ENCODE assay signal across 7 mouse cellular contexts in genomic region chr1:74390924-74391748, GRCm38 (mm10). TPM values are rescaled to one million over a fixed set of nuclear protein-coding genes. Genes with fewer than 3 reads are reported as not detected.
DNase-seq lines count a peak whose midpoint lies in the region; ATAC-seq lines count a peak whose summit lies in the region.

Gene Ctdsp1, plus strand, starts transcription at chr1:74391509.

- no peaks in the 10 kb centered on the region for H3K9me3 ChIP-seq in embryonic facial prominence, embryonic 11.5 days (replicated peaks; ENCODE audit: control insufficient read depth, low read length)
- H3K9me3 ChIP-seq in limb, embryonic 11.5 days (ENCODE audit: control insufficient read depth, low read length) = no peaks in the 10 kb centered on the region
- H3K9me3 ChIP-seq in midbrain, embryonic 14.5 days (ENCODE audit: control insufficient read depth, low read length) = no peaks in the 10 kb centered on the region

- peak within 1 kb of the TSS; percentile 96 for H3K27ac ChIP-seq in embryonic facial prominence, embryonic 11.5 days (replicated peaks; ENCODE audit: low read depth, low read length)
- H3K27ac ChIP-seq in limb, embryonic 11.5 days (replicated peaks; ENCODE audit: low read depth, low read length) = peak within 1 kb of the TSS; percentile 95
- H3K27ac ChIP-seq in midbrain, embryonic 14.5 days (replicated peaks; ENCODE audit: low read depth, low read length) = peak within 1 kb of the TSS; percentile 68

- peaks cover 3% of the 10 kb centered on the region; the same call in 1 of the 2 replicates for H3K4me1 ChIP-seq in embryonic facial prominence, embryonic 11.5 days (ENCODE audit: control insufficient read depth, insufficient read depth, low read length)
- H3K4me1 ChIP-seq in limb, embryonic 11.5 days (ENCODE audit: control insufficient read depth, insufficient read depth, low read length) = peaks cover 10% of the 10 kb centered on the region
- peaks cover 12% of the 10 kb centered on the region for H3K4me1 ChIP-seq in midbrain, embryonic 14.5 days (ENCODE audit: control insufficient read depth, insufficient read depth, low read length)

- peaks cover 8% of the 10 kb centered on the region for H3K36me3 ChIP-seq in embryonic facial prominence, embryonic 11.5 days (replicated peaks; ENCODE audit: control insufficient read depth, insufficient read depth, low read depth, low read length)
- peaks cover 8% of the 10 kb centered on the region; the same call in 1 of the 2 replicates for H3K36me3 ChIP-seq in limb, embryonic 11.5 days (ENCODE audit: control insufficient read depth, insufficient read depth, low read length)
- H3K36me3 ChIP-seq in midbrain, embryonic 14.5 days (ENCODE audit: control insufficient read depth, insufficient read depth, low read length) = peaks cover 12% of the 10 kb centered on the region

- peaks cover 2% of the 10 kb centered on the region; the same call in 1 of the 2 replicates for H3K27me3 ChIP-seq in embryonic facial prominence, embryonic 11.5 days (ENCODE audit: control insufficient read depth, insufficient read depth, low read length)
- no peaks in the 10 kb centered on the region for H3K27me3 ChIP-seq in limb, embryonic 11.5 days (ENCODE audit: control insufficient read depth, insufficient read depth, low read length)
- H3K27me3 ChIP-seq in midbrain, embryonic 14.5 days (ENCODE audit: control insufficient read depth, insufficient read depth, low read length) = peaks cover 8% of the 10 kb centered on the region; the same call in 1 of the 2 replicates

- ATAC-seq in embryonic facial prominence, embryonic 11.5 days (replicated peaks; ENCODE audit: insufficient number of reproducible peaks, low FRiP score, low TSS enrichment, low read depth) = peak; percentile 63
- ATAC-seq in limb, embryonic 11.5 days (ENCODE audit: insufficient number of reproducible peaks, low FRiP score, low TSS enrichment, low read depth) = peak; percentile 61
- peak; percentile 74 for ATAC-seq in midbrain, embryonic 14.5 days (ENCODE audit: low FRiP score, low TSS enrichment)

- peak within 1 kb of the TSS; percentile 98 for H3K4me3 ChIP-seq in embryonic facial prominence, embryonic 11.5 days (ENCODE audit: low read depth, low read length)
- H3K4me3 ChIP-seq in limb, embryonic 11.5 days (ENCODE audit: low read depth, low read length) = peak within 1 kb of the TSS; percentile 88
- H3K4me3 ChIP-seq in midbrain, embryonic 14.5 days (replicated peaks; ENCODE audit: low read depth, low read length) = peak within 1 kb of the TSS; percentile 96

- 4% methylated on average over 44 of the region's 51 CpGs for WGBS in embryonic facial prominence, embryonic 11.5 days
- 3% methylated on average over 46 of the region's 51 CpGs for WGBS in limb, embryonic 11.5 days
- WGBS in midbrain, embryonic 14.5 days = 2% methylated on average over 51 of the region's 51 CpGs

- H3K4me2 ChIP-seq in embryonic facial prominence, embryonic 11.5 days (ENCODE audit: low read depth, low read length) = peak within 1 kb of the TSS; percentile 97
- peak within 1 kb of the TSS; percentile 97 for H3K4me2 ChIP-seq in limb, embryonic 11.5 days (ENCODE audit: low read depth, severe bottlenecking)
- peak within 1 kb of the TSS; percentile 91 for H3K4me2 ChIP-seq in midbrain, embryonic 14.5 days (ENCODE audit: low read length)

- DNase-seq in adrenal gland, postnatal 14 days = peak; percentile 99
- peak; percentile 98 for DNase-seq in embryonic facial prominence, embryonic 11.5 days (ENCODE audit: low spot score)
- DNase-seq in heart, adult 11 months = peak; percentile 100
- DNase-seq in kidney, adult 18-20 months = peak; percentile 97
- DNase-seq in limb, embryonic 11.5 days (ENCODE audit: low spot score) = peak; percentile 98
- DNase-seq in midbrain, embryonic 14.5 days = peak; percentile 98
- DNase-seq in spleen, adult 18-20 months = peak; percentile 89 to 93

- peak within 1 kb of the TSS; percentile 96 for H3K9ac ChIP-seq in embryonic facial prominence, embryonic 11.5 days (replicated peaks; ENCODE audit: low read length)
- peak within 1 kb of the TSS; percentile 96 for H3K9ac ChIP-seq in limb, embryonic 11.5 days (ENCODE audit: low read length)
- H3K9ac ChIP-seq in midbrain, embryonic 14.5 days (replicated peaks; ENCODE audit: low read length) = peak within 1 kb of the TSS; percentile 74

RNA-seq across cellular contexts. Expression of gene Ctdsp1, which starts in this region (rescaled TPM):
- total RNA-seq in adrenal gland, postnatal 14 days (2021) = 128 and 130 TPM in 2 replicates
- polyA plus RNA-seq in embryonic facial prominence, embryonic 11.5 days (2014; fragmentation: Nextera tagmentation; extraction: Ambion mirVana) = 60.0 and 66.2 TPM in 2 replicates
- 74.7 and 75.8 TPM in 2 replicates for polyA plus RNA-seq in limb, embryonic 11.5 days (2014; fragmentation: Nextera tagmentation; extraction: Ambion mirVana)
- polyA plus RNA-seq in midbrain, embryonic 14.5 days (2014; fragmentation: Nextera tagmentation; extraction: Ambion mirVana) = 8.6 and 17.1 TPM in 2 replicates

Comparison
In these comparisons a context has a peak if more than half of its experiments do, and no peak if none do; other contexts are left out.
1. Peak in every context shown above with its lines: DNase-seq, ATAC-seq, H3K4me3 ChIP-seq and H3K27ac ChIP-seq.